Mouse (Mus musculus): ENCODE data around the gene Plod1. TPM values are rescaled to one million over a fixed set of nuclear protein-coding genes. Genes with fewer than 3 reads are reported as not detected.

Gene Plod1
- polyA plus RNA-seq, 1 experiment from 2014 or later: 83.8 TPM

DNA sequence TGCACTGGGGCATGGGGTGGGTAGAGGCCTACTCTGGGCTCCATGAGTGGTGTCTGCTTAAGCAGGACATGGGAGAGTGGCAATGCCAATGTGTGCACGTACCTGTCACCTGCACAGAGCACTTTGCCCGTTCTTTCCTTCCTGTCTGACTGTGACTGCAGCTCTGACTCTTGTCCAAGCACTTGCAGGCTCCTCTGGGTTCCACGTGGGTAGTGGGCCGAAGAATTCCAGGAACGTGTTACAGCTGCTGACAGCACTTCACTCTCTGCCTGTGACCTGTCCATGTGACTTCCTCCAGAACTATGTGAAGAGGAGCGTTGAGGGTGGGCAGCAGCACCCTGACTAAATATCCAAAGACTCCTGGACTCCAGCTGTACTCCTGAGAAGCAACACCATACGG, 29.1 kb upstream of the Plod1 start:
- WGBS: 67% methylated on average over 7 of the region's 7 CpGs
- Histone ChIP-seq H3K4me2 (ENCODE audit: low read depth, low read length) (no peak overlapping the region), H3K36me3 (ENCODE audit: control insufficient read depth, insufficient read depth, low read length) (no peaks in the 10 kb centered on the region), H3K4me1 (ENCODE audit: control insufficient read depth, insufficient read depth, low read length) (no peaks in the 10 kb centered on the region), H3K9me3 (ENCODE audit: control insufficient read depth, low read length) (no peaks in the 10 kb centered on the region), H3K4me3 (ENCODE audit: low read depth, low read length) (no peak overlapping the region), H3K27me3 (replicated peaks; ENCODE audit: control insufficient read depth, insufficient read depth, low read length) (no peaks in the 10 kb centered on the region), H3K27ac (replicated peaks; ENCODE audit: low read depth, low read length) (no peak overlapping the region), H3K9ac (ENCODE audit: low read depth, low read length) (no peak overlapping the region)
- no peak for ATAC-seq (ENCODE audit: low read depth)
- no peak for DNase-seq (ENCODE audit: low spot score)

- Histone ChIP-seq H3K27ac (replicated peaks; ENCODE audit: low read depth, low read length) (no peak overlapping the region), H3K4me1 (ENCODE audit: control insufficient read depth, insufficient read depth, low read length) (no peaks in the 10 kb centered on the region), H3K9ac (ENCODE audit: low read depth, low read length) (no peak overlapping the region), H3K4me3 (ENCODE audit: low read depth, low read length) (no peak overlapping the region), H3K27me3 (replicated peaks; ENCODE audit: control insufficient read depth, insufficient read depth, low read length) (no peaks in the 10 kb centered on the region), H3K4me2 (ENCODE audit: low read depth, low read length) (no peak overlapping the region), H3K36me3 (ENCODE audit: control insufficient read depth, insufficient read depth, low read length) (no peaks in the 10 kb centered on the region), H3K9me3 (ENCODE audit: control insufficient read depth, low read length) (no peaks in the 10 kb centered on the region)
- ATAC-seq (ENCODE audit: low read depth) (no peak), DNase-seq (ENCODE audit: low spot score) (no peak)
- 85% methylated on average over 15 of the region's 15 CpGs for WGBS
These were observed 27.1 kb upstream of the Plod1 start for GRCm38 (mm10) chr4:147963623-147964022.

- Histone ChIP-seq H3K9me3 (ENCODE audit: control insufficient read depth, low read length) (no peaks in the 10 kb centered on the region), H3K4me1 (ENCODE audit: control insufficient read depth, insufficient read depth, low read length) (no peaks in the 10 kb centered on the region), H3K27me3 (replicated peaks; ENCODE audit: control insufficient read depth, insufficient read depth, low read length) (no peaks in the 10 kb centered on the region), H3K4me3 (ENCODE audit: low read depth, low read length) (no peak overlapping the region), H3K9ac (ENCODE audit: low read depth, low read length) (no peak overlapping the region), H3K27ac (replicated peaks; ENCODE audit: low read depth, low read length) (no peak overlapping the region), H3K4me2 (ENCODE audit: low read depth, low read length) (no peak overlapping the region), H3K36me3 (ENCODE audit: control insufficient read depth, insufficient read depth, low read length) (no peaks in the 10 kb centered on the region)
- DNase-seq (ENCODE audit: low spot score) (no peak), ATAC-seq (ENCODE audit: low read depth) (no peak)
- 34% methylated on average over 6 of the region's 6 CpGs for WGBS
These were observed 26.2 kb upstream of the Plod1 start for GRCm38 (mm10) chr4:147962781-147963180.

- Histone ChIP-seq H3K4me2 (ENCODE audit: low read depth, low read length) (no peak overlapping the region), H3K9me3 (ENCODE audit: control insufficient read depth, low read length) (no peaks in the 10 kb centered on the region), H3K27me3 (replicated peaks; ENCODE audit: control insufficient read depth, insufficient read depth, low read length) (no peaks in the 10 kb centered on the region), H3K36me3 (ENCODE audit: control insufficient read depth, insufficient read depth, low read length) (no peaks in the 10 kb centered on the region), H3K4me3 (ENCODE audit: low read depth, low read length) (no peak overlapping the region), H3K27ac (replicated peaks; ENCODE audit: low read depth, low read length) (no peak overlapping the region), H3K9ac (ENCODE audit: low read depth, low read length) (no peak overlapping the region), H3K4me1 (ENCODE audit: control insufficient read depth, insufficient read depth, low read length) (no peaks in the 10 kb centered on the region)
- peak; percentile 79 for DNase-seq (ENCODE audit: low spot score)
- ATAC-seq (ENCODE audit: low read depth): peak; percentile 80
- 43% methylated on average over 6 of the region's 6 CpGs for WGBS
These were observed 23.6 kb upstream of the Plod1 start for GRCm38 (mm10) chr4:147959881-147960831.

GRCm38 (mm10) chr4:147957141-147957540, 20.6 kb upstream of the Plod1 start:
- no peaks in the 10 kb centered on the region for H3K27me3 ChIP-seq (replicated peaks; ENCODE audit: control insufficient read depth, insufficient read depth, low read length)
- no peaks in the 10 kb centered on the region for H3K4me1 ChIP-seq (ENCODE audit: control insufficient read depth, insufficient read depth, low read length)
- peak; percentile 59 for DNase-seq (ENCODE audit: low spot score)
- no peaks in the 10 kb centered on the region for H3K9me3 ChIP-seq (ENCODE audit: control insufficient read depth, low read length)
- no peak overlapping the region for H3K9ac ChIP-seq (ENCODE audit: low read depth, low read length)
- no peak overlapping the region for H3K4me3 ChIP-seq (ENCODE audit: low read depth, low read length)
- H3K36me3 ChIP-seq (ENCODE audit: control insufficient read depth, insufficient read depth, low read length): no peaks in the 10 kb centered on the region
- H3K4me2 ChIP-seq (ENCODE audit: low read depth, low read length): no peak overlapping the region
- WGBS: 40% methylated on average over 11 of the region's 11 CpGs
- no peak for ATAC-seq (ENCODE audit: low read depth)
- no peak overlapping the region for H3K27ac ChIP-seq (replicated peaks; ENCODE audit: low read depth, low read length)

DNA sequence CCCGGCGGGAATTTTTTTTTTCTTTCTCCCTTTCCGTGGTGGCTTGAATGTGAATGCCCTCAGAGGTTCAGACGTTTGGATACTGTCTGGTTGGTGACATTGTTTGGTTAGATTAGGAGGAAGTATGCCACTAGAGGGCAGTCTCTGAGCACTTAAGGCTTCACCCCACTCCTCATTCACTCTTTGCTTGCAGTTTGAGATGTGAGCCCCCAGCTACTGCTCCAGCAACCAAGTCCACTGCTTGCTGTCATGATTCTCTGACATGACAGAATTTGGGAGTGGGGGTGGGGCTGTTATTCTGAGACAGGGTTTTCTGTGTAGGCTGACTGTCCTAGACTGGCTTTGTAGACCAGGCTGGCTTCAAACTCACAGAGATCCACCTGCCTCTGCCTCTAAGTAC, 17.0 kb upstream of the Plod1 start:
- peak; percentile 38 for DNase-seq (ENCODE audit: low spot score)
- H3K9ac ChIP-seq (ENCODE audit: low read depth, low read length): no peak overlapping the region
- H3K4me3 ChIP-seq (ENCODE audit: low read depth, low read length): no peak overlapping the region
- 8% methylated on average over 4 of the region's 4 CpGs for WGBS
- ATAC-seq (ENCODE audit: low read depth): no peak
- H3K36me3 ChIP-seq (ENCODE audit: control insufficient read depth, insufficient read depth, low read length): peaks cover 2% of the 10 kb centered on the region; the same call in 1 of the 2 replicates
- H3K4me2 ChIP-seq (ENCODE audit: low read depth, low read length): no peak overlapping the region
- H3K4me1 ChIP-seq (ENCODE audit: control insufficient read depth, insufficient read depth, low read length): no peaks in the 10 kb centered on the region
- H3K9me3 ChIP-seq (ENCODE audit: control insufficient read depth, low read length): no peaks in the 10 kb centered on the region
- H3K27ac ChIP-seq (replicated peaks; ENCODE audit: low read depth, low read length): no peak overlapping the region
- no peaks in the 10 kb centered on the region for H3K27me3 ChIP-seq (replicated peaks; ENCODE audit: control insufficient read depth, insufficient read depth, low read length)

DNA sequence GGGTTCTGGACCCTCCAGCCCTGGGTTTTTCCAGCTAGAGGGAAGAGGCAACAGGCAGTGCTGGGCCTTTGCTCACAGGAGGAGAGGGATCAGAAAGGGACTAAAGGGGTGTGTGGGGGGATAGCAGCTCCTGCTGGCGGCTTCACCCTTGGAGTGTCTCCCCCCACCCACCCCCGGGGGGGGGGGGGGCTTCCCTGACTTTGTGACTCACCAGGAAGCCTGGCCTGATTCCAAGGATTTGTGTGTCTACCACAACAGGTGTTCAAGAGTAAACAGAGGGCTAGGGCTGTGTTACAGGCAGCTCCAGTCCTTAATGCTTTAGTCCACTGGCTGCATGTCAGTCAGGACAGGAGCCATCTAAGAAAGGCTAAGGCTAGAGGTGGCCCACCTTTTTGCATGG, 10.9 kb upstream of the Plod1 start:
- H3K4me1 ChIP-seq (ENCODE audit: control insufficient read depth, insufficient read depth, low read length): peaks cover 7% of the 10 kb centered on the region; the same call in 1 of the 2 replicates
- H3K9ac ChIP-seq (ENCODE audit: low read depth, low read length): no peak overlapping the region
- no peak overlapping the region for H3K4me2 ChIP-seq (ENCODE audit: low read depth, low read length)
- peaks cover 56% of the 10 kb centered on the region for H3K36me3 ChIP-seq (ENCODE audit: control insufficient read depth, insufficient read depth, low read length)
- no peak overlapping the region for H3K27ac ChIP-seq (replicated peaks; ENCODE audit: low read depth, low read length)
- ATAC-seq (ENCODE audit: low read depth) (no peak), DNase-seq (ENCODE audit: low spot score) (peak; percentile 39)
- 81% methylated on average over 2 of the region's 2 CpGs for WGBS
- H3K9me3 ChIP-seq (ENCODE audit: control insufficient read depth, low read length): no peaks in the 10 kb centered on the region
- H3K4me3 ChIP-seq (ENCODE audit: low read depth, low read length): no peak overlapping the region
- no peaks in the 10 kb centered on the region for H3K27me3 ChIP-seq (replicated peaks; ENCODE audit: control insufficient read depth, insufficient read depth, low read length)

- H3K4me2 ChIP-seq (ENCODE audit: low read depth, low read length): 0 out of 2 replicates have a peak overlapping the region, but pooled peaks have one; percentile 4
- DNase-seq (ENCODE audit: low spot score) (no peak), ATAC-seq (ENCODE audit: low read depth) (no peak)
- H3K4me1 ChIP-seq (ENCODE audit: control insufficient read depth, insufficient read depth, low read length): peaks cover 40% of the 10 kb centered on the region
- H3K27ac ChIP-seq (replicated peaks; ENCODE audit: low read depth, low read length): no peak overlapping the region
- no peaks in the 10 kb centered on the region for H3K9me3 ChIP-seq (ENCODE audit: control insufficient read depth, low read length)
- 95% methylated on average over 1 of the region's 1 CpGs for WGBS
- H3K4me3 ChIP-seq (ENCODE audit: low read depth, low read length): no peak overlapping the region
- H3K27me3 ChIP-seq (replicated peaks; ENCODE audit: control insufficient read depth, insufficient read depth, low read length): no peaks in the 10 kb centered on the region
- H3K36me3 ChIP-seq (ENCODE audit: control insufficient read depth, insufficient read depth, low read length): peaks cover 50% of the 10 kb centered on the region
- H3K9ac ChIP-seq (ENCODE audit: low read depth, low read length): no peak overlapping the region
These were observed 6.4 kb upstream of the Plod1 start for GRCm38 (mm10) chr4:147943005-147943404.
